In genomic region chr1:59895456-59895855, GRCm38 (mm10) we compare ENCODE assay signal across 8 mouse cellular contexts. TPM values are rescaled to one million over a fixed set of nuclear protein-coding genes. Genes with fewer than 3 reads are reported as not detected.
DNase-seq lines count a peak whose midpoint lies in the region; ATAC-seq lines count a peak whose summit lies in the region.

No protein-coding gene starts in this region.

- H3K9me3 ChIP-seq in lung, embryonic 16.5 days (ENCODE audit: control insufficient read depth, low read length) = no peaks in the 10 kb centered on the region
- H3K9me3 ChIP-seq in hindbrain, embryonic 14.5 days (ENCODE audit: control insufficient read depth, low read length) = 0 out of 2 replicates have a peak, but pooled peaks cover 3% of the 10 kb centered on the region

- H3K4me1 ChIP-seq in lung, embryonic 16.5 days (replicated peaks; ENCODE audit: control insufficient read depth, insufficient read depth, low read length) = peaks cover 10% of the 10 kb centered on the region; the same call in 1 of the 2 replicates
- H3K4me1 ChIP-seq in hindbrain, embryonic 14.5 days (replicated peaks; ENCODE audit: control insufficient read depth, insufficient read depth, low read length) = no peaks in the 10 kb centered on the region

- ATAC-seq in lung, embryonic 16.5 days (ENCODE audit: low read depth) = peak; percentile 89
- no peak for ATAC-seq in hindbrain, embryonic 14.5 days (ENCODE audit: low FRiP score)

- H3K36me3 ChIP-seq in lung, embryonic 16.5 days (ENCODE audit: control insufficient read depth, insufficient read depth, low read length) = no peaks in the 10 kb centered on the region
- no peaks in the 10 kb centered on the region for H3K36me3 ChIP-seq in splenic B cell, adult 2 months (ENCODE audit: control insufficient read depth, insufficient read depth, low read length, poor library complexity, severe bottlenecking)
- H3K36me3 ChIP-seq in hindbrain, embryonic 14.5 days (replicated peaks; ENCODE audit: control insufficient read depth, insufficient read depth) = no peaks in the 10 kb centered on the region

- H3K27me3 ChIP-seq in lung, embryonic 16.5 days (ENCODE audit: control insufficient read depth, insufficient read depth, low read depth, low read length) = no peaks in the 10 kb centered on the region
- H3K27me3 ChIP-seq in splenic B cell, adult 2 months (ENCODE audit: control insufficient read depth, insufficient read depth, low read length, poor library complexity, severe bottlenecking) = no peaks in the 10 kb centered on the region; the same call in 1 of the 2 replicates
- no peaks in the 10 kb centered on the region for H3K27me3 ChIP-seq in hindbrain, embryonic 14.5 days (ENCODE audit: control insufficient read depth, insufficient read depth, low read length)

- H3K4me3 ChIP-seq in lung, embryonic 16.5 days (ENCODE audit: low read length) = no peak overlapping the region
- no peak overlapping the region for H3K4me3 ChIP-seq in hindbrain, embryonic 14.5 days (replicated peaks; ENCODE audit: low read length)

- H3K27ac ChIP-seq in lung, embryonic 16.5 days (ENCODE audit: low read length) = peak overlapping the region; percentile 45
- no peak overlapping the region for H3K27ac ChIP-seq in hindbrain, embryonic 14.5 days

- WGBS in lung, embryonic 16.5 days = 7% methylated on average over 4 of the region's 4 CpGs
- 51% methylated on average over 4 of the region's 4 CpGs for WGBS in hindbrain, embryonic 14.5 days

- DNase-seq in layer of hippocampus, adult 11-12 months (ENCODE audit: low spot score) = peak; percentile 68
- DNase-seq in layer of hippocampus, adult 8-10 months (ENCODE audit: low spot score in 2 of 2) = no peak
- peak; percentile 60 to 66 for DNase-seq in adrenal gland, postnatal 36 days
- DNase-seq in heart, postnatal 25 days (ENCODE audit: low spot score) = peak; percentile 10
- DNase-seq in splenic B cell, adult 2 months (ENCODE audit: low read depth, low spot score) = peak; percentile 30
- no peak for DNase-seq in hindbrain, embryonic 14.5 days (ENCODE audit: low spot score)
- no peak for DNase-seq in MN1 (ENCODE audit: low spot score)

- H3K4me2 ChIP-seq in lung, embryonic 16.5 days (ENCODE audit: low read depth, low read length) = no peak overlapping the region
- no peak overlapping the region for H3K4me2 ChIP-seq in hindbrain, embryonic 14.5 days (replicated peaks)

- H3K9ac ChIP-seq in lung, embryonic 16.5 days (ENCODE audit: low read length) = no peak overlapping the region
- H3K9ac ChIP-seq in hindbrain, embryonic 14.5 days = no peak overlapping the region

- intact Hi-C loops in heart, postnatal 25 days (cut with DNase I) = no loop called here

RNA-seq across cellular contexts. Expression of gene Fam117b, which starts 17.4 kb away (rescaled TPM):
- total RNA-seq in layer of hippocampus, adult 8-10 months (2022) = 10 to 100 TPM; 53.8 to 61.6 (median 54.3) TPM
- total RNA-seq in adrenal gland, postnatal 36 days (2021) = 10 to 100 TPM; 34.8 to 59.8 TPM
- 10 to 100 TPM; 11.2 to 17.4 TPM for total RNA-seq in heart, postnatal 25 days (2021)
- 8.4 and 8.9 TPM in 2 replicates for polyA plus RNA-seq in lung, embryonic 16.5 days (2015; fragmentation: Nextera tagmentation; extraction: Ambion mirVana)
- 58.6 and 63.3 TPM in 2 replicates for polyA plus RNA-seq in hindbrain, embryonic 14.5 days (2014; fragmentation: Nextera tagmentation; extraction: Ambion mirVana)

Comparison
In these comparisons a context has a peak if more than half of its experiments do, and no peak if none do; other contexts are left out.
1. DNase-seq: peak in layer of hippocampus, adult 11-12 months (single experiment), adrenal gland, postnatal 36 days (2 of 2), heart, postnatal 25 days (single experiment) and splenic B cell, adult 2 months (single experiment); none in layer of hippocampus, adult 8-10 months (0 of 2), hindbrain, embryonic 14.5 days (single experiment) and MN1 (single experiment).